Mouse (Mus musculus) liver, adult (tissue): Measurements from ENCODE around the gene Gpr152.

Source experiments
- GATA4 ChIP-seq: IDR thresholded peaks from 2 replicates; pipeline ENCODE4 v1.6.1; 2014; ENCODE audit warnings: mild to moderate bottlenecking, low read length; ENCODE audit not compliant: insufficient replicate concordance

Gpr152 gene

DNA sequence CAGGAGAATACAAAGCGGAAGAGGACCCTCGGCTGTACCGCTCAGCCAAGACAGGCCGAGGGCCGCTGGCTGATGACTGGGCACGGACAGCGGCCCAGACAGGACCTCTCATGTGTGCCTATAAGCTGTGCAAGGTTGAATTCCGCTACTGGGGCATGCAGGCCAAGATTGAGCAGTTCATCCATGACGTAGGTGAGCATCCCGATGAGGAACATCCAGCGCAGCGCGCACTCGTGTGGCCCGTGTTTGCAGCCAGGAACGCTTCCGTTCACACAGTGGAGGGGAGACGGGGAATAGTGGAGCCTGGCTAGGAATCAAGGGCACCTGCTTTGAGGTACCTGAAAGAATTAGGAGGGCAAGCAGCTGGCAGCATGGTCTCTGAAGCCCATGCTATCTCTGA is 36.3 kb upstream of the Gpr152 start:
- TF ChIP-seq GATA4, result no peak

DNA sequence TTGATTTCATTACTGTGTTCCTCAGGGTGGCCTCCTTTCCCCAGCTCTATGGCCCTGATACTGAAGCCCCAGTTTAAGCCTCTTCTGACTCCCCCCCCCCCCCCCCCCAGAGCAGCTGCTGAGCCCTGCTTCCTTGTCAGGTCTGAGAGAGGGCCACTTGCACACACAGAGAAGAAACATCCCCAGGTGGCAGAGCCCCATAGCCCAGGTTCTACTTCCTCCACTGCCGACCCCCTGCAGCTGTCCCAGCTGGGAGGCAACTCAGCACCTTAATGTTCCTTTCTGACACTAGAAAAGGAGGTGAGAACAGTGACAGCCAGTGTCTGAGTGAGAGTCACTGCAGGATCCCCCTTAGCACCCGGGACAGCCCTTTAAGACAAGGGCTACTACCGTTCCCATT is 35.8 kb upstream of the Gpr152 start:
- TF ChIP-seq GATA4, result no peak

DNA sequence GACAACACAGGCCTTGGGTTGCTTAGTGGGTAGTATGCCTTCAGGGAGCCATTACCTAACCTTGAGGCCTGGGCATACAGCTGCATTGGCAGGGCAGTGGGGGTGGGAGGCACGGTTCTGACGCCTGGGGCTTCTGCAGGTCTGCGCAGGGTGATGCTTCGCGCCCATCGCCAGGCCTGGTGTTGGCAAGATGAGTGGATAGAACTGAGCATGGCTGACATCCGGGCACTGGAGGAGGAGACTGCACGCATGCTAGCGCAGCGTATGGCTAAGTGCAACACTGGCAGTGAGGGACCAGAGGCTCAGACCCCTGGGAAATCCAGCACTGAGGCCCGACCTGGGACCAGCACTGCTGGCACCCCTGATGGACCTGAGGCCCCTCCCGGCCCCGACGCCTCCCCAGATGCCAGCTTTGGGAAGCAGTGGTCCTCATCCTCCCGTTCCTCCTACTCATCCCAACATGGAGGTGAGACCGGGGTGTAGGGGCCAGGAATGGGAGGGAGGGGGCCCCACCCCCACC is 34.9 kb upstream of the Gpr152 start:
- TF ChIP-seq GATA4, result no peak

DNA sequence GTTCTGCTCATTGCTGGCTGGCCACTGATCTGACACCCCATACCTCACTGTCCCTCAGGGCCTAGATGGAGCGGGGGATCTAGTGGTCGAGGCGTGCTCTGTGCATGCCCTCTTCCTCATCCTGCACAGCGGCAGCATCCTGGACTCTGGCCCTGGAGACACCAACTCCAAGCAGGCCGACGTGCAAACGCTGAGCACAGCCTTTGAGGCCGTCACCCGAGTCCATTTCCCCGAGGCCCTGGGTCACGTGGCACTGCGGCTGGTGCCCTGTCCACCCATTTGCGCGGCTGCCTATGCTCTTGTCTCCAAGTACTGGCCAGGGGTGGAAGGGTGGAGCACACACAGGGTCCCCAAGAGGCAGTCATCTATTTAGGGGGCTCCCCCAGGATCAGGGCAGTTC is 32.9 kb upstream of the Gpr152 start:
- TF ChIP-seq GATA4, result no peak

DNA sequence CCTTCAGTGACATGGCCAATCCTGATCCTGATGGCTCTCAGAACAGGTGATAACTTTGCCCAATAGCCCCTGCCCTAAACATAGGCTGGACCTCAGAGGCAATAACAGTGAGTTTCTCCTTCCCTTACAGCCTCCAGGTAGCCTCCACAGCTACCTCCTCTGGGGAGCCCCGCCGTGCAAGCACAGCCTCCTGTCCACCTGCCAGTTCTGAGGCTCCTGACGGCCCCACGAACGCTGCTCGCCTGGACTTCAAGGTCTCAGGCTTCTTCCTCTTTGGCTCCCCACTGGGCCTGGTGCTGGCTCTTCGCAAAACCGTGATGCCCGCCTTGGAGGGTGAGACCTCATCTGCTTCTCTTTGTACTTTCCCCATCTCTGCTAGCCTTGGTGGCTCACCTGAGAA is 31.1 kb upstream of the Gpr152 start:
- no peak for TF ChIP-seq GATA4

DNA sequence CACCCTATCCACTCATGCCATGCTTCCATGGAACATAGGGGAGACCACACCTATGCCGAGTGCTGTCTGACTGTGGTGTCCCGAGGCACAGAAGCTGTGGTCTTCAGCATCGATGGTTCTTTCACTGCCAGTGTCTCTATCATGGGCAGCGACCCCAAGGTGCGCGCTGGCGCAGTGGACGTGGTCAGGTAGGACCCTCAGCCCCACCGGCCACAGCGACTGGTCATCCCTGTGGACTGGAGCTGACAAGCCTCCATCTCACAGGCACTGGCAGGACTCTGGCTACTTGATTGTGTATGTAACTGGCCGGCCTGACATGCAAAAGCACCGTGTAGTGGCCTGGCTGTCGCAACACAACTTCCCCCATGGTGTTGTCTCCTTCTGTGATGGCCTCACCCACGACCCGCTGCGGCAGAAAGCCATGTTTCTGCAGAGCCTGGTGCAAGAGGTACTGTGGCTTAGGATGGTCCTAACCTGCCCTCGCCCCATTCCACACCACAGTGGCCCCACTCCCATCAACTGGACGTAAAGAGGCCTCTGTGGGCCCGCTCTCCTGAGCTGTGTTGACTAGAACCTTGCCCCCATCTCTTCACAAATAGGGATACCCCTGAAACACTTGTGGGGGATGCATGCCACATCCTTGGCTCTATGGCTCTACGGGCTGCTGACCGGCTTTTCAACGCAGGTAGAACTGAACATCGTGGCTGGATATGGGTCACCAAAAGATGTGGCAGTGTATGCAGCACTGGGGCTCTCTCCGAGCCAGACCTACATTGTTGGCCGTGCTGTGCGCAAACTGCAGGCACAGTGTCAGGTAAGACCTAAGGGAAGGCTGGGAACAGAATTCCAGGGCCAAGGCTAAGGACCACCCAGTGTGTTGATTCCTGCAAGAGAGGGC is 27.3 kb upstream of the Gpr152 start:
- no peak for TF ChIP-seq GATA4

DNA sequence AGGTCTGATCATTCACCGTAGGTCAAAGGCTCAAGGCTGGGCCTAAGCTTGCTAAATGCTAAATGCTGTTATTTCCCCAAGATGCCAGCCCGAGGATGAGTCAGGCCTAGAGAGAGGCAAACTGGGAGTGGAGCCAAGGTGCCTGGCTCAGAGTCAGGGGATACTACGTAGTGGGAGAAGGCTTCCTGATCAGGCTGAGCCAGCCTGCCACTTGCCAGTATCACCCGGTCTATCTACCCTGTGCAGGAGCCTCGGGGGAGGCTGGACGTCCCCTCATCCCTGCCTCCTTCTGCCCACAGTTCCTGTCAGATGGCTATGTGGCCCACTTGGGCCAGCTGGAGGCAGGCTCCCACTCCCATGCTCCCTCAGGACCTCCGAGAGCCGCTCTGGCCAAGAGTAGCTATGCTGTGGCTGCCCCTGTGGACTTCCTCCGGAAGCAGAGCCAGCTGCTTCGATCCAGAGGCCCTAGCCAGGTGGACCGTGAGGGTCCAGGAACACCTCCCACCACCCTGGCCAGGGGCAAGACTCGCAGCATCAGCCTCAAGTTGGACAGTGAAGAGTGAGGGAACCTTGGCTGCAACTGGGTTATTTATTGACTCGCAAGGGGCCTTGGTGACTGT is 26.3 kb upstream of the Gpr152 start:
- TF ChIP-seq GATA4, result no peak

DNA sequence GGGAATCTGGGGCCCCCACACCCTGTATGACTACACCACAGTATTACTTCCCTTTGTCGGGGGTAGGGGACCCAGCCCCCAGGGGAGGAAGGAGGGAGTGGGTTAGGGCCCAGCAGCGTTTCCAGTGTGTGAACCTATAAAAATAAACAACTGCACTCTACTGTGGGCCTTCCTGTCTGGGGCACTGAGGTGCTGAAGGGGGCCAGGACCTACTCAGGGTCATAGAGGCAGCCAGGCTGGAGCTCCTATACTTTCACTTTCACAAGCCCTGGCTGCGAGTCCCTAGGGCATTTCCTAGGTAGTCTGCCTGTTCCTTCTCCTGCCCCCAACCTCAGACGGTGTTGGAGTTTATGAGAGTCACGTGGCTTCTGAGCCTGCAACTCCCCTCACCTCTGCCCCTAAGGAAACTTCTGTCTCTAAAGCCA is 25.8 kb upstream of the Gpr152 start:
- no peak for TF ChIP-seq GATA4

DNA sequence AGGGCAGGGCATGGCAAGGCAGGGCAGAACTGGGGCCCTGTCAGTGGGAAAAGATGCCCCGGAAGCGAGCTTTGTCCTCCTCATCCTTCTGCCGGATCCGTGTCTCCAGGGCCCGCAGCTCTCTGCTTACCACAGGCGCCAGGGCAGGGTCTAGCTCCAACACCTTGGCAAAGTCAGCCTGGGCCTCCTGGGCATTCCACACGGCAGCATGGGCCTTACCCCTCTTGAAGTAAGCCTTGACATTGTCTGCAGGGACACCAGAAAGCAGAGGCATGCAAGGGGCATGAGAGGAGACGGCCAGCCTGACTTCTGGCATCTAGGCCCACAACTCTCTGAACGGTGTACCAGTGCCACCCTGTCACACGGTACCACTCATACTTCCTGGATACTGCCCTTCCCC is 25.0 kb upstream of the Gpr152 start:
- TF ChIP-seq GATA4, result no peak

DNA sequence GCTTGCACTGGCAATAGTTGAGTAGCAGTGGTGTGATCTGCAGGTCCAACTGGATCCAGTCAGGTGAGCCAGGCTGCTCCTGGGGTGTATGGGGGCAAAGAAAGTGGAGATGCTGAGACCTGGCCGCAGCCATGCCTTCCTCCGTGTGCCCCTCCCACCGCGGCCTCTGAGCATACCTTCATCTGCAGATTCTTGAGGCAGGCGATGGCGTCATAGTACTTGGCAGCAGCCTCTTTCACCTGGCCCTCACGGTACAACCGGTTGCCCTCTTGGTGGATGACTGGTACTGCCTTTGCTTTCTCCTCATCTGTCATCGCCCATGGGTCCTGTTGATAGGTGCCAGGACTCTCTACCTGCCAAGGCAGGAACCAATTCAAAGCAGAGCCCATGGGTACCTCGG is 24.4 kb upstream of the Gpr152 start:
- TF ChIP-seq GATA4, result no peak

DNA sequence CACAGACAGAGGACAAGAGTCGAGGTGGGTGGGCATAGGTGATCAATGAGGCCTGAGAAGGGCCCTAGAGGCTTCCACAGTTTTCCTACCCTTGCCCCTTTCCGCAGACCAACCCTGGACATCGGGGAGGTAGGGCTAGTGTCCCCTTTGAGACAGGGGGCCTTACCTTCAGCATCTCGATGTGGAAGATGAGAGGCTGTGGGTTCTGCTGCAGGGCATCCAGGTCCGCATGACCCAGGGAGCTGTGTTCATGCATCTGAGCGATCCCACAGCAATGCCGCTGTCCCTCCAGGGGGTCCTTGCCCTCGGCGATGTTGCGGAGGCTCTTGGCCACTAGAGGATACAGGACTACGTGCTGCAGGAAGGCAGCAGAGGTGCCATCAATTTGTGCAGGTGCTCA is 23.8 kb upstream of the Gpr152 start:
- no peak for TF ChIP-seq GATA4

DNA sequence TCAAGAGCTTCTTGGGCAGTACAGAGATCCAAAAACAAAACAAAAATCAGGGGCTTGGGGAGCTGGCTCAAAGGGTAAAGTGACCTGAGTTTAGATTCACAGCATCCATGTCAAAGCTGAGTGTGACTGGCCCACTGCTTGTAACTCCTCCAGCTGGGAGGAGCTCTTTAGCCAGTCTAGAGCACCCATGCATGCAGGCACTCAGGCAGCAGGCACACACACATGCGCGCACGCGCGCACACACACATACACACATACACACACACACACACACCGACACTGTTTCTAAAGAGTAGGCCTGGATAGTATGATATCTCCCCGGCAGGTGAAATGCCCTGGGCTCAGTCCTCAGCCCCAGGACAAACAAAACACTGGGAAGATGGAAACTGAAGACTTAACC is 22.6 kb upstream of the Gpr152 start:
- TF ChIP-seq GATA4, result no peak

DNA sequence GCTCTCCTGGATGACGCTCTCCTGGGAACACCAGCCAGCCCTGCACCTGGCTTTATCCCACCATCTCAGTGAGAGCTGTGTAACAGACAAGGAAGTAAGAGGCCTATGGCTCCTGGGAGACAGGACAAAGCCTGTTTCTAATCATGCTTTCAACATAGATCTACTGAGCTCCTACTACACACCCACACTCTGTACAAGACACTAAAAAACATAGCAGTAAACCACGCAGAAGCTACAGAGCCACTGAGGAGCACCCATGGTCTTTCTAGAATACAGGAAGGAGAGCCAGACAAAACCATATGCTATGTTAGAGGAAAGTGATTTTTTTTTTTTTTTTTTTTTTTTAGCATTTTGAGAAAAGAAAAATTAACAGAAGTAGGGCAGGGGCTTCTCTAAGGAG is 21.2 kb upstream of the Gpr152 start:
- no peak for TF ChIP-seq GATA4

DNA sequence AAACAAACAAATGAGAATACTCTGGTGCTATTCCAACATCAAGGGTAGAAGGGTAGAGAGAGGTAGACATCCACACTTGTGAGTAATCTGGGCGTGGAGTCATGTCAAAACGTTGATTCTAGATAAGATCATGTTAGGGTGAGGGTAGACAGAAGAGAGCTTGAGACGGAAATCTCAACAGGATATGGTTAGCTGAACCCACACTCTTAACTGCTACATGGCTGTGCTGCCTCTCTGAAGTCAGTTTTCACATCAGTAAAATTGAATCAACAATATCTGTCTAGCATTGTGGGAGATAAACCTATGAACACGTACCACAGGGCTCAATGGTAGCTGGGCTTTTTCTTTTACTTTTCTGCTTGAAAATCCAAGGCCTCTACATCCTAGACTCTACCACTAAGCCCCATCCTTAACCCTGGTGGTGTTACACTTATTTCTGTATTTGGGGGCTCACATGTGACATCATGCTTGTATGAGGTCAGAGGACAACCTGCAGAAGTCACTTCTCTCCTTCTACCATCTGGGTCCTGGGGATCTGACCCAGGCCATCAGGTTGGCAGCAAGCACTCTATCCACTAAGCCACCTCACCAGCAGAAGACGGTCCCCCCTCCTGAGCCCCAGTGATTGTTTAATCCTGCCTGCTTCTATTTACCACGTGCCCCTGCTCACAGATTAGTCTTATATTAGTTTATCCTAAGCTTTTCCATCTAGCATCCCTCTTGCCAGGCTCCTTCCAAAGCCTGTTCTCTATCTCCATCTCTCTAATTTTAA is 19.7 kb upstream of the Gpr152 start:
- no peak for TF ChIP-seq GATA4

DNA sequence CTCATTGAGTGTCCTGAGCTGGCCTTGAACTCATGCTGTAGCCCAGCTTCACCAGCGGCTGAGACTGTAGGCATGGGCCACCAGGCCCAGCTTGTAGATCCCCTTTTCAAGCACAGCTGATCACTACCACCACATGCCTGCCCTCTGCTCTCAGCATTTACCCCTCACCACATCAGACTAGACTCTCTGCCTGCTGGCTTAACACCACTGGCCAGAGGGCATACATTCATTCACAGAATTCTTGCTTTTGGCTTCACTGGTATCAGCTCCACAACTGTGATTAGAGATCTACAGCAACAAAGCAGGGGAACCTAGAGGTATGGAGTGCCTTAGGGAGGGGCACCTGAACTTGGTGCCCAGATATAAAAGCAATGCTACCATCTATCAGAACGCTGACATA is 19.1 kb upstream of the Gpr152 start:
- TF ChIP-seq GATA4, result no peak

DNA sequence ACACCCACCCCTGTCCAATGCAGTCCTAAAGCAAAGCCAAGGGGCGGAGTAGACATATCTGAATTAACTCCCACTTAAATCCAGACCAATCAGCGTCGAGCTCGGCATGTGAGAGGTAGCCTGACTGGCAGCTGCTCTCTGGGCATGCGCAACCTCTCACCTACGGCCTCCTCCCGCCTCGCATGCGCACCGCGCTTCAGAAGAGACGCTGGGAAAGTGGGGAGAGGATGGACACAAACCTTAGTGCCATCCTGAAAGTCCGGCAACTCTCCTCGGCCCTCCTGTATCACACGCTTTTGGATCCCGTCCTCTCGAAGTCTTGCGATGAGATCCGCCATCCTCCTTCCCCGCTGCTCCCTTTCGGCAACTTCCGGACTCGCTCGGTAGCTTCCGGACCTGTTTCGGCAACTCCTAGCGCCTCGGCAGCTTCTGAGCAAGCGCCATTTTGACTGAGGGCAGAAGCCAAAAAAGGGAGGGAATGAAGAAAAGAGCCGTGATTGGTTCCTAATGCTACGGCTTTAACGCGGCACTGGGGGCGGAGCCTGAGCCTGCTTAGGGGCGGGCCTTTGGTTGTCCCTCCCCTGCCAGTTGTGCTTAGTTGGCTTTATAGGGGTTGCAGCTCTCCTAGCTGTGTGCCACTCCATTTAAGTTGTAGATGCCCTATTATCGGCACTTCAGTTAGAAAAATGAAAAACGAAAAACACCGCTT is 18.3 kb upstream of the Gpr152 start:
- no peak; the same call in 1 of the 2 replicates for TF ChIP-seq GATA4
